Mouse (Mus musculus) left cerebral cortex, adult 6 months (tissue): Measurements from ENCODE around the gene Igf1. TPM values are rescaled to one million over a fixed set of nuclear protein-coding genes. Genes with fewer than 3 reads are reported as not detected.

Experiments
- long read RNA-seq, 2 experiments: library from polyadenylated mRNA; unstranded; transcript quantifications; one replicate each; pipeline ENCODE4 v2.0.0; 2019 to 2020
- polyA plus RNA-seq: library from polyadenylated mRNA; unstranded; fragments of <200 nt; fragmentation: Nextera tagmentation; gene quantifications from 2 replicates; pipeline ENCODE4 v1.2.3, GENCODE M21; 2021

Igf1 gene
- 3.7 and 4.3 TPM in 2 replicates for polyA plus RNA-seq
- long read RNA-seq, experiment 1, full-length matches to known transcripts: 2 of 8 reads
- long read RNA-seq, experiment 1, partial matches to known transcripts: 0 of 8 reads
- long read RNA-seq, experiment 1, other reads (novel, unspliced or antisense): 6 of 8 reads
- long read RNA-seq, experiment 2, full-length matches to known transcripts: 2 of 8 reads
- long read RNA-seq, experiment 2, partial matches to known transcripts: 2 of 8 reads
- long read RNA-seq, experiment 2, other reads (novel, unspliced or antisense): 4 of 8 reads

DNA sequence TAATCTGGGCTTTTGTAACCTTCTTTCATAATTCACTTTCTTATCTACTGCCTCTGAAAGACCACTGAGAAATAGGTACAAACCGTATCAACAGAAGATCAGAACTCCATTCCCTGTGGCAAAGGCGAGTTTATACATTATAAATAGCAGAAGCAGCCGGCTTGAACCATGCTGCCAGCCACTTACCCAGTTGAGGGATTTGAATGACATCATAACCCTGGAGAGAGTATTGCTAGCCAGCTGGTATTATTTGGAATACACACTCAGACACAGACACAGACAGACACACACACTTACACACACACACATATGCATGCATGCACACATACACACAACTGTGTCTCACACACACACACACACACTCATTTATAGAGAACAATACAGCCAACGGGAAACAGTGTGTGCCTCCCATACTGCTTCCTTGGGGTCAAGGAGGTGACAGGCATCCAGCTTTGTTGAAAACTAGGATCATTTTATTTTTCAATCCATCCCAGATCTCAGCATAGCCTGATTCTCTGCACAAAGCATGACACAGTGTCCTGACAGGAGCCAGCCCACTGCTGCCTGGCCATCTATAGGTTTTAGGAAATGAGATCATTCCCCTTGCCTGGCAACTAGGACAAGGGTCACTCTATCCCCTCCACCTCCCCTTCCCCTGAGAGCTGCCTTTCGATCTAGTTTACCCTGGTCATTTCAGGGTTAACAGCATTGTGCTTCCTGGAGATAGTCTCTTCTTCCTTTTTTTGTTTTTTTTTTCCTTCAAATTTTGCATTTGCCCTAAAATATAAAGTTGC, at the start of gene Igf1:
Gene Igf1, plus strand, starts transcription at position 253 of the 794 bp plus-strand sequence.

Other genes with a start within 250 kb of the Igf1 start
- gene Pmch, start 232.8 kb downstream of the Igf1 start, polyA plus RNA-seq: 0.49 and 1.6 TPM in 2 replicates